Mouse (Mus musculus) embryonic fibroblast, embryonic 13.5 days (primary cell): ENCODE results near the gene Aqp11. TPM values are rescaled to one million over a fixed set of nuclear protein-coding genes. Genes with fewer than 3 reads are reported as not detected.

Source experiments
- H3K27ac ChIP-seq: 2 replicates; pipeline ENCODE4 v1.5.1; 2012; ENCODE audit warnings: low read length, control low read depth, inconsistent platforms; ENCODE audit not compliant: insufficient read depth
- H3K4me1 ChIP-seq: 2 replicates; pipeline ENCODE4 v1.6.1; 2011; ENCODE audit warnings: low read length; ENCODE audit not compliant: control insufficient read depth, insufficient read depth
- H3K4me3 ChIP-seq: 2 replicates; pipeline ENCODE4 v1.5.1; 2011; ENCODE audit warnings: mild to moderate bottlenecking, control low read depth, low read length; ENCODE audit not compliant: insufficient read depth
- CTCF ChIP-seq: IDR thresholded peaks from 2 replicates; pipeline ENCODE4 v1.5.1; 2011; ENCODE audit warnings: mild to moderate bottlenecking, control low read depth, low read length, moderate library complexity, borderline replicate concordance; ENCODE audit not compliant: insufficient read depth
- POLR2A ChIP-seq: IDR thresholded peaks from 2 replicates; pipeline ENCODE4 v1.6.1; 2011; ENCODE audit warnings: low read depth, mild to moderate bottlenecking, control low read depth, low read length, moderate library complexity
- polyA plus RNA-seq: library from polyadenylated mRNA; stranded (reverse); fragments of >200 nt; gene quantifications from 2 replicates; pipeline ENCODE4 v1.2.4, GENCODE M21; 2011; ENCODE audit warnings: low read depth; ENCODE audit not compliant: missing spikeins, insufficient read length

Gene Aqp11
- polyA plus RNA-seq, 1 experiment, result 2.1 TPM

DNA sequence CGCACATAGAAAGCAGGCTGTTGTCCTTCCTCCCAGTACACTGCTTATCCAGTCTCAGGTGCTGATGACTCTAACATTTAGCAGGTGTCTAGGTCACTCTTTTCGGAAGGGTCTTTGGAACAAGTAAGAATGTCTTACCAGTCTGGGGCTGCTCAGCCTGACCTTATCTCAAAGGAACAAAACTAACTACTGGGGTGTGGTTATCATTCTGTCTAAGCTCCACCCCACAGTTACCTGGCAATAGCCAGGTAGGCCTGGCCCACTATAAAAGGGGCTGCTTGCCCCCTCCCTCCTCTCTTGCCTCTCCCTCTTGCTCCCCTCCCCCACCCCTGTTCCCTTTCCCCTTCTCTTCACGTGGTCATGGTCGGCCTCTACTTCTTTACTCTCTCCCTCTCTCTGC, 30.9 kb upstream of the Aqp11 start:
- TF ChIP-seq CTCF, result no peak
- TF ChIP-seq POLR2A, result no peak
- H3K27ac ChIP-seq, result no peak overlapping the region

DNA sequence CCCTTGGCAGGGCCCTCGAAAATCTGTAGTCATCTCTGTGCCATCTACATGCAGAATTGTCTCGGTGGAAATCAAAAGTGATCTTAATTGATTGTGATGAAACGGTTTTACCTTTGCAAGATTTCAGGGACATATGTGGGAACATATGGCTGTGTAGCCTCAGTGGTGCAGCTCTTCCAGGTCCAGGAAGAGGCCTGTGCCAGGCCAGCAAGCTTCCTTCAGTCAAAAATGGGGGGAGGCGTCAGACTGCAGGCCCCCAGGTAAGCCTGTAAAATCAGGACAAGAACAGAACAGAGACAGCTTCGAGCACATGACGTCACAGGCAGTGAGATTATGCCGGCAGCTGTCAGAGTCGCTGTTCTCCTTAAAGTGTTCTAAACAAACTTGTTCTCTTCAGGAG, 29.8 kb upstream of the Aqp11 start:
- H3K27ac ChIP-seq, result no peak overlapping the region
- H3K4me1 ChIP-seq, result peaks cover 13% of the 10 kb centered on the region; the same call in 1 of the 2 replicates
- TF ChIP-seq POLR2A (no peak), CTCF (no peak)
- no peak overlapping the region for H3K4me3 ChIP-seq

More for the DNA sequence above, 30.9 kb upstream of the Aqp11 start:
- peaks cover 13% of the 10 kb centered on the region; the same call in 1 of the 2 replicates for H3K4me1 ChIP-seq
- H3K4me3 ChIP-seq, result no peak overlapping the region

DNA sequence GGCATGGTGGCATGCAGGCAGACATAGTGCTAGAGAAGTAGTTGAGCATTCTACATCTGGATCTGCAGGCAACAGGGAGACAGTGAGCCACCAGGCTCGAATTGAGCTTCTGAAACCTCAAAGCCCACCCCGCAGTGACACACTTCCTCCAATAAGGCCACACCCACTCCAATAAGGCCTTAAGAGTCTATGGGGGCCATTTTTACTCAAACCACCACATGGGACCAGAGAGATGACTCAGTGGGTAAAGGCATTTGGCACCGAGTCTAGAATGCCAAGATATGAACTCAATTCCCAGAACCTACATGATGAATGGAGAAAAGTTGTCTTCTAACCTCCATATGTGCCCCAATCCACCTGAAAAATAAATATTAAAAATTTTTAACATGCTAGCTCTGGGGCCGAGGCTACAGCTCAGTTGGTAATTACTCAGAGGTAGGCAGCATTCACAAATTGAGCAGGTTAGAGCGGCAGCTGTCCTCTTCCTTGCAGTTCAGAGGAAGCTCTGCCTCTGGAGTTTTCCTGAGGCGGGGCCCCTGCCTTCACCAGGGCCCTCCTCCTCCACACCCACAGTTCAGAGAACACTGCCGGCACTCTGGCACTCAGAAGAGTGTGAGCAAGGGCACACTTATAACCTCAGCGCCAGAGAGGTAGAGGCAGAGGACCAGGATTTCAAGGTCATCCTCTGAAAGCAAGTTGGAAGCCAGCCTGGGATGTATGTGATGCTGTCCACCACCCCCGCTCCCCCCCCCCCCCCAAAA, 28.5 kb upstream of the Aqp11 start:
- Histone ChIP-seq H3K27ac (peak overlapping the region; percentile 57), H3K4me1 (peaks cover 13% of the 10 kb centered on the region; the same call in 1 of the 2 replicates), H3K4me3 (no peak overlapping the region)
- TF ChIP-seq CTCF, result no peak
- no peak for TF ChIP-seq POLR2A

DNA sequence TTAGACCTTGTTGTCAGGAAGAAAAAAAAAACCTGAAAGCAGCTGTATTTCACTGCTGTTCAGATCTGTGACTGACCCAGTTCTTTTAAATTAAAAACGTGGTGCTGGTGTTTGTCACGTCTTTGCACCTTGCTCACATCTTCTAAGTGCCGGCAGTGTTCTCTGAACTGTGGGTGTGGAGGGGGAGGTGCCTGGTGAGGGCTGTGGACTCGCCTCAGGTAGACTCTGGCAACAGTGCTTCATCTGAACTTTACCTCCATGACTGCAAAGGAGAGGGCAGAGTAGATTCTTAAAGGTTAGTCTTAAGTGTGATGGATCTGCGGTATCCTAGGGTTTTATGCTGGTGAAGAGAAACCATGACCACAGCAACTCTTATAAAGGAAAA, 27.9 kb upstream of the Aqp11 start:
- Histone ChIP-seq H3K27ac (peak overlapping the region; percentile 37; the same call in 1 of the 2 replicates), H3K4me3 (no peak overlapping the region), H3K4me1 (peaks cover 10% of the 10 kb centered on the region; the same call in 1 of the 2 replicates)
- TF ChIP-seq POLR2A (no peak), CTCF (no peak)

DNA sequence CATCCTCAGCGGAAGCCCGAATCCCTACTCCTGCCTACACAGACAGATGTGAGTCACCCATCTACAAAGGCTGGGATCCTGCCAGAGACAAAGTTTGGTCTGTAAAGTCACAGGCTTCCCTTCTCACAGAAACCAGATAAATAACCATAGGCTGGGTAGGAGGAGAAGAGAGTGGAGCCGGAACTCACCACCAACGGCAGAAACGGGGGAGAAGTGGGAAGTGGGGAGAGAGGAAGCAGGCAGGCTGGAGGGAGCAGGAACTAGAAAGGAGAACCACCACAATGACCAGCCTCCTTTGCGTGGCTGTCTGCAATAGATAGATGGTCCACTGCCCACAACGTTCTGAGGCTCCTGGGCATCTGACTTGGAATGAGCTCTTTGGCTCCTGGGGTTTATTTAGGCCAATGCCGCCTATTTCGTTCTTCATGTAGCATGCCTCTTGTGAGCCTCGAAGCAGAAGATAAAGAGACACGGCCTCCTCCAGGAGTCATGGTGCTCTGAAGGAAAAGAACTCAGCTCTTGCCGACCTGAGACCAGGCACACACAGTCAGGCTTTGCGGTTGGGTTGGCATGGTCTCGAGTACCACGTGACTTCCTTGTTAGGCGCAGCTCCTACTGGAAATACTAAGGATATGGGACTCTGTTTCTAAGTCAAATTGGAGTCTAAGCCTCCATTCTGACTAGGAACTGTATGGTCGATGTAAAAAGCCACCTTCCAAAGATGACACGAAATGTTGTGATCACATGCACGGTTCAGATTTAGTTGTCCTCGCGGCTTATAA, 27.3 kb upstream of the Aqp11 start:
- TF ChIP-seq POLR2A (no peak), CTCF (no peak)
- peaks cover 7% of the 10 kb centered on the region; the same call in 1 of the 2 replicates for H3K4me1 ChIP-seq
- H3K27ac ChIP-seq, result peak overlapping the region; percentile 64
- no peak overlapping the region for H3K4me3 ChIP-seq

DNA sequence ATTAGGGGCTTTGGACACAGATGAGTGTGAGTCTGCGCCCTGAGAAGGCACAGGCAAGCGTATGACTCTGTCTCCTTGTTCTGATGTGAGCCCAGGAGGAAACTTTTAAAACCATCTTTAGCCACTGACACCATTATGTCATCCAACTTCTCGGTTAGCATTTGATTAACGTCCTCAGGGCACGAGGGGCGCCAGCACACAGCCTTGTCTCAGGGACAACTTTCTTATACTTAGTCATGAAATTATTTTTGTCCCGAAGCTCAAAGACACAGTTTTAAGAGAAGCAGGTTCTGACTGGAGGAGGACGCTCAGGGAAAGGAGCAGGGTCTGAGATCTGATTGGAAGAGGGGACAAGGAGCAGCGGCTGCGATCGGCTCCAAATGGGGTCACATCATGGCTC, 26.5 kb upstream of the Aqp11 start:
- peaks cover 7% of the 10 kb centered on the region; the same call in 1 of the 2 replicates for H3K4me1 ChIP-seq
- peak overlapping the region; percentile 58; the same call in 1 of the 2 replicates for H3K27ac ChIP-seq
- no peak for TF ChIP-seq CTCF
- no peak overlapping the region for H3K4me3 ChIP-seq

DNA sequence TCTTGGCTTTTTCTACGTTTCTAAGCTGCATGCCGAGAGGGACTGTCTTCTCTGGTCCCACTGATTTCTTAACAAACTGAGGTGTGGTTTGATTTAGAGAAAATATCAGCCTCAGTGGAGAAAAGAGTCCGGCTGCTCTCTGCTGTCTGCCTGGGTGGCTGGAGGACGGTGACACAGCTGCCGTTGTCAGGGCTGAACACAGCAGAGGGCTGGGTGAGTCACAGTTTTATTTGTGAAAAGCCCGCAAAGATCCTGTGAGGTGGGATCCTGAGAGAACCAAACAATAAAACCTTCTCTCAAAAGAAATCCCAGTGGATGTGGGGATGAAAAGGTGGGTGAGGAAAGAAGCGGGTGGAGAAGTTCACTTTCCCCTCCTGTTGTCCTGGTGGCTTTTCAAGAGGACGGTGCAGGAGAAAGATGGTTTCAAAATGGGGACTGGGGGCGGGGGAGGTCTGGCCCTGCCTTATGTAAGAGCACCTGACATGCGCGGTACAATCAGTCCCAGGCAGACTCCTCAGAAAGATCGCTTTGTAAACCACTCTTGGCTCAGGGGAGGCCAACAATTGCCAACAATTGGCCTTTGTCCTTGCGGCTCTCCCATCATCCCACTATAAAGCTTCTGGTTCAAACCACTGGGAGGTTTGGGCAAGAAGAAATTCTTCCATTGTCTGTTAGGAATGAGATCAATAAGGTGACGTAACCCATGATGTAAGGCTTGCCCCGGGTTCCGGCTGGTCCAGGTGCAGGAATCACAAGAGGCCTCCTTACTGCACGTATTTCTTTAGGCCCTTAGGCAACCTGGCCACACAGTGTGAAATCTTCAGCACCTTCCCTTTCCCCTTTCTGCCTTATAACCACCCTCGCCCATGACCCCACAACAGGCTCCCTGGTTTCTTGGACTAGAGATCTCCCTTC, 19.1 kb upstream of the Aqp11 start:
- TF ChIP-seq POLR2A (no peak), CTCF (no peak)
- no peaks in the 10 kb centered on the region; the same call in 1 of the 2 replicates for H3K4me1 ChIP-seq

DNA sequence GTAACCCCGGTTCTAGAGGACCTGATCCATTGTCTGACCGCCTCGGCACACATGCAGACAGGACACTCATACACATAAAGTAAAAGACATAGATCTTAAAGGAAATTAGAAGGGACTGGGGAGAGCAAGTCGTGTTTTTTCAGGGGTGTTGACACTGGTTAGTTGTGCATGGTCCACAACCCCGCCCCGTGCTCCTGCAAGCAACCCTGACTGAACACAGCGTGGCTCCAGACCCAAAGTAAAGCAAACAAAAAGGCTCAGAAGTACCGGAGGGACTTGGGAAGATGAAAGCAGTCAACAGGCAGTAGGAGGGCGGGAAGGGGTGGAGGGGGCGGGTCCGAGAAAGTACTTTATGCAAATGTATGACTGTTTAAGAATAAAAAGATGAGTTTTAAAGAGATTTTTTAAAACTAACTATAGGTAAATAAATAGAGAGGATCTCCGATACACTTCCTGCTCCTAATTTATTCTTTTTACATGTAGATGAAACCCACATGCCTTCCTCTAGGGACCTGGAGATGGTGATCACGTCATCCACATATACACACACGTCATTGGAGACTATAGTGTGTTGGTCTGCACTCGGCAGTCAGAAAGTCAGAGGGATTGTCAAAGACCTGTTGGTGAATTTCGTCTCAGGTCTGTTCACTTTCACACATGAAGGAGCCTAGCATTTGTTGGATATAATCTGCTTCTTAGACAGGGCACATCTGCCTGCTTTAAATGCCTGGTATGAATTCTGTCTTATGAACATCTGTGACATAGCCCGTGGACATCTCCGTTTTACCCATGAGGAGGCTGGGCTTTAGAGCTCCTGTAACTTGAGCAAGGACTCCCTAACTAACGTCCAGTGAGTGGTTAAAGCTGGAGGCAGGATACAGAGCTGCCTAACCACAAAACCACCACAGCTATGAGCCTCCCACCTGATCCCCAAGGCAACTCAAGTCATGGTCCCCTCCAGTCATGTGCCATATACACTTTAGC, 11.4 kb upstream of the Aqp11 start:
- TF ChIP-seq CTCF (no peak), POLR2A (no peak)
- Histone ChIP-seq H3K4me3 (no peak overlapping the region), H3K27ac (no peak overlapping the region), H3K4me1 (no peaks in the 10 kb centered on the region; the same call in 1 of the 2 replicates)

More for the DNA sequence above, 19.1 kb upstream of the Aqp11 start:
- no peak overlapping the region for H3K27ac ChIP-seq
- no peak overlapping the region for H3K4me3 ChIP-seq
